ENCODE assay signal across 13 mouse cellular contexts in the genomic region with DNA sequence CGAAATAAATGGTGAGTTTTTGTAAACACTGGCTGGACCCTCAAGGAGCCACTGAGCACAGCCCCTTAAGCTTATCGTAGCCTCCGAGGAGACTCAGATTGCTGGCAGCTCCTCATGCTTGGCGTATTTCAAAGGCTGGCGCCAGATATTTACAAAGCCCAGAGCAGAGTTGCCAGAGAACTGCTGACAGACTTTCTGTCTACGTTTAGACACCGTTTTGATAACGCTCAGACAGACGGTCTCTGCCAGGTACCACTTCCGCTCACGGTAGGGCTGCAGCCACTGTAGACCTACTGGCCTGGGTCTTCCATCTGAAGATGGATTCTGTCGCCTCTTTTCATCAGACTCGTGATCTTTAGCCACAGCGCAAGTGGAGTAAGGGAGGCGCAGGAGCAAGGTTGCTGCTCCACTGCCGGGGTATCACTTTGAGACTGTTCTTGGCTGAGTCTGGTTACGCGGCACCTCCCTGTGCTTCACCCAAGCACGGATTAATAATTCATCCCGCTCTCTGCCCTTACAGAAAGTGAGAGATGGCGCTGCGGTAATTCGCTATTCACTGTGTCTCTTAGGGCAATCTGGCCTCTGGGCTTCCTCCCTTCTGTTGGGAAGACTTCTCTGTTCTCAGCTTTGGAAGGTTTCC. TPM values are rescaled to one million over a fixed set of nuclear protein-coding genes. Genes with fewer than 3 reads are reported as not detected.
DNase-seq lines count a peak whose midpoint lies in the region; ATAC-seq and TF ChIP-seq lines count a peak whose summit lies in the region.
"Had no signal": no experiment of that assay in that cellular context is flagged by ENCODE, and none has a peak within 500 bp of the region (broad histone marks: within the 10 kb centered on the region; RNA-seq: fewer than 3 reads in every experiment).

No protein-coding gene starts in this region.

- ATAC-seq in kidney, embryonic 16.5 days (ENCODE audit: low FRiP score, low TSS enrichment) = no peak
- ATAC-seq: hindbrain, embryonic 16.5 days; midbrain, embryonic 13.5 days had no signal

- H3K9me3 ChIP-seq in kidney, embryonic 16.5 days (ENCODE audit: low read length) = no peaks in the 10 kb centered on the region
- H3K9me3 ChIP-seq: embryonic facial prominence, embryonic 15.5 days; midbrain, embryonic 13.5 days had no signal

- H3K4me1 ChIP-seq in kidney, embryonic 16.5 days (ENCODE audit: insufficient read depth, low read length) = no peaks in the 10 kb centered on the region
- H3K4me1 ChIP-seq in cortical plate, adult 2 months (ENCODE audit: control insufficient read depth, insufficient read depth, low read length) = no peaks in the 10 kb centered on the region
- H3K4me1 ChIP-seq: embryonic facial prominence, embryonic 15.5 days; midbrain, embryonic 13.5 days had no signal

- H3K4me3 ChIP-seq in kidney, embryonic 16.5 days (ENCODE audit: low read length) = no peak overlapping the region
- H3K4me3 ChIP-seq in cortical plate, adult 2 months (ENCODE audit: insufficient read depth, low read length) = peak overlapping the region; percentile 26
- H3K4me3 ChIP-seq: embryonic facial prominence, embryonic 15.5 days; midbrain, embryonic 13.5 days had no signal

- no peak overlapping the region for H3K4me2 ChIP-seq in kidney, embryonic 16.5 days (replicated peaks; ENCODE audit: low read depth, low read length)
- H3K4me2 ChIP-seq: embryonic facial prominence, embryonic 15.5 days; midbrain, embryonic 13.5 days had no signal

- no peaks in the 10 kb centered on the region for H3K36me3 ChIP-seq in kidney, embryonic 16.5 days (ENCODE audit: insufficient read depth, low read length)
- H3K36me3 ChIP-seq: embryonic facial prominence, embryonic 15.5 days; midbrain, embryonic 13.5 days had no signal

- no peak for TF ChIP-seq CTCF in brain, embryonic 14.5 days (IDR thresholded peaks at IDR 0.05; ENCODE audit: borderline replicate concordance, extremely low read depth, insufficient read depth, insufficient read length)
- TF ChIP-seq CTCF in cortical plate, adult 2 months (IDR thresholded peaks at IDR 0.05; ENCODE audit: extremely low read depth, insufficient read depth, low read length) = no peak

- no peak for TF ChIP-seq POLR2A in brain, embryonic 14.5 days (IDR thresholded peaks at IDR 0.05; ENCODE audit: borderline replicate concordance, extremely low read depth, insufficient read depth, insufficient read length, poor library complexity, severe bottlenecking)
- TF ChIP-seq POLR2A in cortical plate, adult 2 months (IDR thresholded peaks at IDR 0.05; ENCODE audit: extremely low read depth, insufficient read depth, low read length) = no peak

- no peaks in the 10 kb centered on the region for H3K27me3 ChIP-seq in kidney, embryonic 16.5 days (ENCODE audit: insufficient read depth, low read length)
- H3K27me3 ChIP-seq: embryonic facial prominence, embryonic 15.5 days; midbrain, embryonic 13.5 days had no signal

- no peak overlapping the region for H3K9ac ChIP-seq in kidney, embryonic 16.5 days (replicated peaks; ENCODE audit: low read length)
- H3K9ac ChIP-seq: embryonic facial prominence, embryonic 15.5 days; midbrain, embryonic 13.5 days had no signal

- H3K27ac ChIP-seq in kidney, embryonic 16.5 days (ENCODE audit: low read length) = no peak overlapping the region
- H3K27ac ChIP-seq in cortical plate, adult 2 months (ENCODE audit: insufficient read depth, low read length) = no peak overlapping the region
- H3K27ac ChIP-seq: embryonic facial prominence, embryonic 15.5 days; midbrain, embryonic 13.5 days had no signal

- intact Hi-C loops in heart, postnatal 25 days (cut with DNase I) = no loop called here

- DNase-seq in kidney, postnatal 4 days = peak; percentile 2 to 4
- DNase-seq in brain, embryonic 14.5 days (ENCODE audit: low read depth) = peak; percentile 51
- DNase-seq in heart, postnatal 25 days (ENCODE audit: low spot score) = peak; percentile 14
- DNase-seq in thymus, postnatal 4 days = no peak
- DNase-seq in gastrocnemius, adult 8-10 months (ENCODE audit: low spot score in 2 of 2) = no peak
- DNase-seq in spleen, postnatal 14 days (ENCODE audit: low spot score in 2 of 2) = no peak
- DNase-seq: thymus, postnatal 14 days had no signal

- 87% methylated on average over 23 of the region's 23 CpGs for WGBS in kidney, embryonic 16.5 days

RNA-seq across cellular contexts. Expression of a gene that starts 40.7 kb away (rescaled TPM):
- polyA plus RNA-seq in kidney, embryonic 16.5 days (2015; fragmentation: Nextera tagmentation; extraction: Ambion mirVana) = 0.10 TPM in 1 of 2 replicates, not detected in the other
- polyA plus RNA-seq in brain, embryonic 14.5 days (2012; rRNA removed) = 0.39 and 1.4 TPM in 2 replicates
- polyA plus RNA-seq in cortical plate, adult 2 months (2012; rRNA removed) = 3.3 and 3.6 TPM in 2 replicates
- total RNA-seq in heart, postnatal 25 days (2021) = not detected
- not detected for total RNA-seq in gastrocnemius, adult 8-10 months (2022)
- total RNA-seq: adrenal gland, postnatal 4 days had no signal

Comparison
In these comparisons a context has a peak if more than half of its experiments do, and no peak if none do; other contexts are left out.
1. DNase-seq: peak in kidney, postnatal 4 days (2 of 2), brain, embryonic 14.5 days (single experiment) and heart, postnatal 25 days (single experiment); none in thymus, postnatal 4 days (single experiment), gastrocnemius, adult 8-10 months (0 of 2) and spleen, postnatal 14 days (0 of 2).